In genomic region chr10:84981441-84981840, GRCm38 (mm10) we compare ENCODE assay signal across 23 mouse cellular contexts.
DNase-seq lines count a peak whose midpoint lies in the region; ATAC-seq and TF ChIP-seq lines count a peak whose summit lies in the region.
"Had no signal": no experiment of that assay in that cellular context is flagged by ENCODE, and none has a peak within 500 bp of the region (broad histone marks: within the 10 kb centered on the region; RNA-seq: fewer than 3 reads in every experiment).

No protein-coding gene starts in this region.

- 87% methylated on average over 2 of the region's 2 CpGs for whole genome bisulfite sequencing in midbrain, embryonic 11.5 days
- 81% methylated on average over 2 of the region's 2 CpGs for WGBS in midbrain, postnatal 0 days
- WGBS in hindbrain, embryonic 16.5 days = 90% methylated on average over 2 of the region's 2 CpGs

- no peak for ATAC-seq in midbrain, embryonic 11.5 days (ENCODE audit: low FRiP score)
- ATAC-seq in midbrain, postnatal 0 days (ENCODE audit: low FRiP score) = no peak
- no peak for ATAC-seq in hindbrain, embryonic 16.5 days
- ATAC-seq: activated CD4-positive, CD25-positive, alpha-beta regulatory T cell, adult 4 months; CD4-positive, CD25-positive, alpha-beta regulatory T cell, adult 4 months; Patski had no signal

- intact Hi-C loops in heart, postnatal 25 days (cut with DNase I) = loop anchor here (5.0 kb wide), 1 partner anchor 269 kb away; no protein-coding TSS in a partner anchor

- no peak overlapping the region for H3K4me2 ChIP-seq in midbrain, embryonic 11.5 days
- H3K4me2 ChIP-seq in midbrain, postnatal 0 days (ENCODE audit: low read depth, low read length, poor library complexity, severe bottlenecking) = no peak overlapping the region
- H3K4me2 ChIP-seq in hindbrain, embryonic 16.5 days (ENCODE audit: low read length) = no peak overlapping the region

- no peak overlapping the region for H3K4me3 ChIP-seq in midbrain, embryonic 11.5 days (ENCODE audit: low read depth, low read length)
- H3K4me3 ChIP-seq in midbrain, postnatal 0 days (ENCODE audit: low read depth, low read length) = no peak overlapping the region
- peak overlapping the region; percentile 54 for H3K4me3 ChIP-seq in E14TG2a.4 (replicated peaks; ENCODE audit: low read length)
- H3K4me3 ChIP-seq in hindbrain, embryonic 16.5 days (ENCODE audit: low read length) = no peak overlapping the region

- TF ChIP-seq CTCF in midbrain, postnatal 0 days (IDR thresholded peaks at IDR 0.05) = no peak
- no peak for TF ChIP-seq CTCF in E14TG2a.4 (conservative IDR thresholded peaks at IDR 0.05; ENCODE audit: low read length)

- H3K27me3 ChIP-seq in midbrain, embryonic 11.5 days (ENCODE audit: control insufficient read depth, insufficient read depth, low read length) = no peaks in the 10 kb centered on the region
- no peaks in the 10 kb centered on the region for H3K27me3 ChIP-seq in midbrain, postnatal 0 days (ENCODE audit: insufficient read depth, low read length)
- no peaks in the 10 kb centered on the region for H3K27me3 ChIP-seq in E14TG2a.4 (ENCODE audit: insufficient read depth, low read length)
- H3K27me3 ChIP-seq in hindbrain, embryonic 16.5 days (replicated peaks; ENCODE audit: control insufficient read depth, insufficient read depth, low read length) = no peaks in the 10 kb centered on the region
- H3K27me3 ChIP-seq: CH12.LX, Patski had no signal

- H3K36me3 ChIP-seq in midbrain, embryonic 11.5 days (ENCODE audit: control insufficient read depth, insufficient read depth, low read length) = peaks cover 11% of the 10 kb centered on the region
- H3K36me3 ChIP-seq in midbrain, postnatal 0 days (ENCODE audit: insufficient read depth, low read length) = peaks cover 23% of the 10 kb centered on the region
- H3K36me3 ChIP-seq in E14TG2a.4 (ENCODE audit: insufficient read depth, low read length) = peaks cover 50% of the 10 kb centered on the region
- H3K36me3 ChIP-seq in hindbrain, embryonic 16.5 days (ENCODE audit: control insufficient read depth, insufficient read depth, low read length) = peaks cover 29% of the 10 kb centered on the region

- peak; percentile 54 for DNase-seq in heart, adult 11 months
- no peak for DNase-seq in heart, postnatal 25 days (ENCODE audit: low spot score)
- DNase-seq in midbrain, embryonic 11.5 days (ENCODE audit: low spot score, missing footprints) = peak; percentile 74
- no peak for DNase-seq in midbrain, postnatal 0 days (ENCODE audit: low spot score)
- peak; percentile 14 for DNase-seq in testis, postnatal 10 days (ENCODE audit: low spot score)
- DNase-seq in testis, postnatal 14 days (ENCODE audit: low spot score) = no peak
- DNase-seq: adrenal gland, adult 2 months; adrenal gland, adult 8-10 months; adrenal gland, postnatal 10 days; adrenal gland, postnatal 14 days; adrenal gland, postnatal 25 days; adrenal gland, postnatal 36 days; B cell, adult 2 months; cerebellum, adult 11 months; cerebellum, adult 11-12 months; cerebellum, adult 18-20 months had no signal

- no peak overlapping the region for H3K9ac ChIP-seq in midbrain, embryonic 11.5 days (ENCODE audit: low read length)
- no peak overlapping the region for H3K9ac ChIP-seq in midbrain, postnatal 0 days (replicated peaks; ENCODE audit: low read length, poor library complexity, severe bottlenecking)
- H3K9ac ChIP-seq in hindbrain, embryonic 16.5 days (ENCODE audit: low read depth, low read length) = no peak overlapping the region

- no peaks in the 10 kb centered on the region for H3K9me3 ChIP-seq in midbrain, embryonic 11.5 days (ENCODE audit: control insufficient read depth, low read length)
- H3K9me3 ChIP-seq in midbrain, postnatal 0 days (ENCODE audit: low read length) = no peaks in the 10 kb centered on the region
- no peaks in the 10 kb centered on the region for H3K9me3 ChIP-seq in E14TG2a.4 (ENCODE audit: low read length)
- H3K9me3 ChIP-seq in hindbrain, embryonic 16.5 days (ENCODE audit: control insufficient read depth, low read length) = no peaks in the 10 kb centered on the region
- H3K9me3 ChIP-seq: G1E had no signal

- no peak overlapping the region for H3K27ac ChIP-seq in midbrain, embryonic 11.5 days (ENCODE audit: low read depth, low read length)
- no peak overlapping the region for H3K27ac ChIP-seq in midbrain, postnatal 0 days (ENCODE audit: low read depth, low read length)
- no peak overlapping the region for H3K27ac ChIP-seq in hindbrain, embryonic 16.5 days (ENCODE audit: low read depth, low read length)

- H3K4me1 ChIP-seq in midbrain, embryonic 11.5 days (ENCODE audit: control insufficient read depth, insufficient read depth, low read length) = no peaks in the 10 kb centered on the region
- no peaks in the 10 kb centered on the region for H3K4me1 ChIP-seq in midbrain, postnatal 0 days (ENCODE audit: insufficient read depth, low read length)
- H3K4me1 ChIP-seq in E14TG2a.4 (replicated peaks; ENCODE audit: low read depth, low read length) = peaks cover 28% of the 10 kb centered on the region
- H3K4me1 ChIP-seq in hindbrain, embryonic 16.5 days (ENCODE audit: control insufficient read depth, insufficient read depth, low read depth, low read length) = peaks cover 3% of the 10 kb centered on the region; the same call in 1 of the 2 replicates

Comparison
In these comparisons a context has a peak if more than half of its experiments do, and no peak if none do; other contexts are left out.
1. DNase-seq: peak in heart, adult 11 months (single experiment), midbrain, embryonic 11.5 days (single experiment) and testis, postnatal 10 days (single experiment); none in heart, postnatal 25 days (single experiment), midbrain, postnatal 0 days (single experiment) and testis, postnatal 14 days (single experiment).